Mouse (Mus musculus): Measurements from ENCODE around the gene Tpbgl. TPM values are rescaled to one million over a fixed set of nuclear protein-coding genes. Genes with fewer than 3 reads are reported as not detected.
A peak's percentile ranks its signal among the peaks of the same experiment; 100 is the strongest.

The Tpbgl gene
- 1 to 10 TPM; 3.7 to 5.2 TPM for total RNA-seq (2021)

- intact Hi-C loops (cut with DNase I): loop anchor here (10.0 kb wide), 1 partner anchor 378 kb away; the partner anchor contains the start of gene Chrdl2
- no peak for DNase-seq (ENCODE audit: low spot score in 2 of 2)
These were observed at the start of gene Tpbgl for GRCm38 (mm10) chr7:99626376-99627270. TSS of gene Tpbgl (minus strand) at chr7:99627103.

GRCm38 (mm10) chr7:99674890-99675289, 48.0 kb upstream of the Tpbgl start:
- DNase-seq (ENCODE audit: low spot score in 2 of 2): peak; percentile 20 to 58
- intact Hi-C loops (cut with DNase I): no loop called here

- intact Hi-C loops (cut with DNase I): no loop called here
- peak in 1 of 2 experiments; percentile 19 for DNase-seq (ENCODE audit: low spot score in 2 of 2)
These were observed 47.3 kb upstream of the Tpbgl start for GRCm38 (mm10) chr7:99674209-99674608.

GRCm38 (mm10) chr7:99673188-99673587, 46.3 kb upstream of the Tpbgl start:
- intact Hi-C loops (cut with DNase I): no loop called here
- no peak for DNase-seq (ENCODE audit: low spot score in 2 of 2)

GRCm38 (mm10) chr7:99671544-99672435, 44.9 kb upstream of the Tpbgl start:
- no peak for DNase-seq (ENCODE audit: low spot score in 2 of 2)
- intact Hi-C loops (cut with DNase I): no loop called here

- intact Hi-C loops (cut with DNase I): no loop called here
- no peak for DNase-seq (ENCODE audit: low spot score in 2 of 2)
These were observed 44.0 kb upstream of the Tpbgl start for GRCm38 (mm10) chr7:99670915-99671314.

- intact Hi-C loops (cut with DNase I): no loop called here
- peak; percentile 34 to 36 for DNase-seq (ENCODE audit: low spot score in 2 of 2)
These were observed 41.9 kb upstream of the Tpbgl start for GRCm38 (mm10) chr7:99668802-99669201.

GRCm38 (mm10) chr7:99667096-99667495, 40.2 kb upstream of the Tpbgl start:
- no peak for DNase-seq (ENCODE audit: low spot score in 2 of 2)
- intact Hi-C loops (cut with DNase I): no loop called here

- no peak for DNase-seq (ENCODE audit: low spot score in 2 of 2)
- intact Hi-C loops (cut with DNase I): no loop called here
These were observed 39.0 kb upstream of the Tpbgl start for GRCm38 (mm10) chr7:99665731-99666452.

GRCm38 (mm10) chr7:99664571-99665485, 37.9 kb upstream of the Tpbgl start:
- peak in 1 of 2 experiments; percentile 24 for DNase-seq (ENCODE audit: low spot score in 2 of 2)
- intact Hi-C loops (cut with DNase I): no loop called here

- no peak for DNase-seq (ENCODE audit: low spot score in 2 of 2)
- intact Hi-C loops (cut with DNase I): no loop called here
These were observed 36.8 kb upstream of the Tpbgl start for GRCm38 (mm10) chr7:99663507-99664220.

- intact Hi-C loops (cut with DNase I): no loop called here
- DNase-seq (ENCODE audit: low spot score in 2 of 2): no peak
These were observed 35.4 kb upstream of the Tpbgl start for GRCm38 (mm10) chr7:99662311-99662710.

- intact Hi-C loops (cut with DNase I): no loop called here
- DNase-seq (ENCODE audit: low spot score in 2 of 2): no peak
These were observed 34.8 kb upstream of the Tpbgl start for GRCm38 (mm10) chr7:99661571-99662230.

- intact Hi-C loops (cut with DNase I): no loop called here
These were observed 34.2 kb upstream of the Tpbgl start for GRCm38 (mm10) chr7:99661071-99661470.

GRCm38 (mm10) chr7:99659379-99660029, 32.6 kb upstream of the Tpbgl start:
- intact Hi-C loops (cut with DNase I): loop anchor here (2.0 kb wide), 2 partner anchors 51 to 139 kb away; partner anchors contain the start of gene Slco2b1
- peak; percentile 67 to 68 for DNase-seq (ENCODE audit: low spot score in 2 of 2)

More at GRCm38 (mm10) chr7:99661071-99661470, 34.2 kb upstream of the Tpbgl start:
- DNase-seq (ENCODE audit: low spot score in 2 of 2): no peak

GRCm38 (mm10) chr7:99654244-99654643, 27.3 kb upstream of the Tpbgl start:
- DNase-seq (ENCODE audit: low spot score in 2 of 2): no peak
- intact Hi-C loops (cut with DNase I): no loop called here

GRCm38 (mm10) chr7:99649585-99649984, 22.7 kb upstream of the Tpbgl start:
- intact Hi-C loops (cut with DNase I): no loop called here
- DNase-seq (ENCODE audit: low spot score in 2 of 2): no peak
